Mouse (Mus musculus): ENCODE measurements at regions not wholly inside any gene's neighbourhood (a gene's known extent, or its start where the extent isn't known, plus 50 kb on each side); places are given as distances from the start of the nearest gene placed in this dataset.

GRCm38 (mm10) chr13:83865932-83866685 lies 356.0 kb upstream of the Tmem161b start:
- no peak for TF ChIP-seq POLR2A (IDR thresholded peaks at IDR 0.05; ENCODE audit: control insufficient read depth, extremely low read depth, insufficient read depth, low read length, poor library complexity)
- TF ChIP-seq CTCF (IDR thresholded peaks at IDR 0.05; ENCODE audit: borderline replicate concordance, control insufficient read depth, extremely low read depth, insufficient read depth, low read length, poor library complexity) = no peak
- H3K36me3 ChIP-seq (ENCODE audit: control insufficient read depth, insufficient read depth, low read length) = no peaks in the 10 kb centered on the region
- H3K4me3 ChIP-seq (ENCODE audit: control insufficient read depth, insufficient read depth, low read length) = no peak overlapping the region
- H3K27me3 ChIP-seq (ENCODE audit: control insufficient read depth, insufficient read depth, low read length) = no peaks in the 10 kb centered on the region
- H3K4me1 ChIP-seq (replicated peaks; ENCODE audit: control insufficient read depth, insufficient read depth, low read length) = no peaks in the 10 kb centered on the region
- WGBS = 95% methylated on average over 6 of the region's 6 CpGs
- DNase-seq = no peak
- no peak overlapping the region for H3K27ac ChIP-seq (ENCODE audit: control insufficient read depth, insufficient read depth, low read length)

- Histone ChIP-seq H3K27me3 (ENCODE audit: control insufficient read depth, insufficient read depth, low read length) (no peaks in the 10 kb centered on the region), H3K4me3 (ENCODE audit: control insufficient read depth, insufficient read depth, low read length) (no peak overlapping the region), H3K4me1 (replicated peaks; ENCODE audit: control insufficient read depth, insufficient read depth, low read length) (no peaks in the 10 kb centered on the region), H3K36me3 (ENCODE audit: control insufficient read depth, insufficient read depth, low read length) (no peaks in the 10 kb centered on the region), H3K27ac (ENCODE audit: control insufficient read depth, insufficient read depth, low read length) (no peak overlapping the region)
- DNase-seq = no peak
- TF ChIP-seq POLR2A (IDR thresholded peaks at IDR 0.05; ENCODE audit: control insufficient read depth, extremely low read depth, insufficient read depth, low read length, poor library complexity) (no peak), CTCF (IDR thresholded peaks at IDR 0.05; ENCODE audit: borderline replicate concordance, control insufficient read depth, extremely low read depth, insufficient read depth, low read length, poor library complexity) (no peak)
- 100% methylated on average over 1 of the region's 1 CpGs for WGBS
Observed at GRCm38 (mm10) chr13:83867211-83867610, 354.9 kb upstream of the Tmem161b start.

GRCm38 (mm10) chr13:83867831-83868473 lies 354.1 kb upstream of the Tmem161b start:
- Histone ChIP-seq H3K27ac (ENCODE audit: control insufficient read depth, insufficient read depth, low read length) (no peak overlapping the region), H3K4me3 (ENCODE audit: control insufficient read depth, insufficient read depth, low read length) (no peak overlapping the region), H3K27me3 (ENCODE audit: control insufficient read depth, insufficient read depth, low read length) (no peaks in the 10 kb centered on the region), H3K4me1 (replicated peaks; ENCODE audit: control insufficient read depth, insufficient read depth, low read length) (no peaks in the 10 kb centered on the region), H3K36me3 (ENCODE audit: control insufficient read depth, insufficient read depth, low read length) (no peaks in the 10 kb centered on the region)
- no peak for TF ChIP-seq POLR2A (IDR thresholded peaks at IDR 0.05; ENCODE audit: control insufficient read depth, extremely low read depth, insufficient read depth, low read length, poor library complexity)
- no peak for TF ChIP-seq CTCF (IDR thresholded peaks at IDR 0.05; ENCODE audit: borderline replicate concordance, control insufficient read depth, extremely low read depth, insufficient read depth, low read length, poor library complexity)
- WGBS = 95% methylated on average over 4 of the region's 4 CpGs
- DNase-seq = no peak

GRCm38 (mm10) chr13:83868922-83869321 lies 353.2 kb upstream of the Tmem161b start:
- 26% methylated on average over 4 of the region's 4 CpGs for WGBS
- H3K27me3 ChIP-seq (ENCODE audit: control insufficient read depth, insufficient read depth, low read length) = no peaks in the 10 kb centered on the region
- no peak overlapping the region for H3K27ac ChIP-seq (ENCODE audit: control insufficient read depth, insufficient read depth, low read length)
- no peak for DNase-seq
- TF ChIP-seq POLR2A (IDR thresholded peaks at IDR 0.05; ENCODE audit: control insufficient read depth, extremely low read depth, insufficient read depth, low read length, poor library complexity) (no peak), CTCF (IDR thresholded peaks at IDR 0.05; ENCODE audit: borderline replicate concordance, control insufficient read depth, extremely low read depth, insufficient read depth, low read length, poor library complexity) (no peak)
- no peak overlapping the region for H3K4me3 ChIP-seq (ENCODE audit: control insufficient read depth, insufficient read depth, low read length)
- no peaks in the 10 kb centered on the region for H3K36me3 ChIP-seq (ENCODE audit: control insufficient read depth, insufficient read depth, low read length)
- H3K4me1 ChIP-seq (replicated peaks; ENCODE audit: control insufficient read depth, insufficient read depth, low read length) = no peaks in the 10 kb centered on the region

- no peaks in the 10 kb centered on the region for H3K4me1 ChIP-seq (replicated peaks; ENCODE audit: control insufficient read depth, insufficient read depth, low read length)
- no peak for DNase-seq
- H3K27ac ChIP-seq (ENCODE audit: control insufficient read depth, insufficient read depth, low read length) = no peak overlapping the region
- no peaks in the 10 kb centered on the region for H3K36me3 ChIP-seq (ENCODE audit: control insufficient read depth, insufficient read depth, low read length)
- no peaks in the 10 kb centered on the region for H3K27me3 ChIP-seq (ENCODE audit: control insufficient read depth, insufficient read depth, low read length)
- H3K4me3 ChIP-seq (ENCODE audit: control insufficient read depth, insufficient read depth, low read length) = no peak overlapping the region
- WGBS = 94% methylated on average over 3 of the region's 3 CpGs
- no peak for TF ChIP-seq CTCF (IDR thresholded peaks at IDR 0.05; ENCODE audit: borderline replicate concordance, control insufficient read depth, extremely low read depth, insufficient read depth, low read length, poor library complexity)
- no peak for TF ChIP-seq POLR2A (IDR thresholded peaks at IDR 0.05; ENCODE audit: control insufficient read depth, extremely low read depth, insufficient read depth, low read length, poor library complexity)
Observed at GRCm38 (mm10) chr13:83872143-83872819, 349.8 kb upstream of the Tmem161b start.

- WGBS = 84% methylated on average over 5 of the region's 5 CpGs
- TF ChIP-seq CTCF (IDR thresholded peaks at IDR 0.05; ENCODE audit: borderline replicate concordance, control insufficient read depth, extremely low read depth, insufficient read depth, low read length, poor library complexity) (no peak), POLR2A (IDR thresholded peaks at IDR 0.05; ENCODE audit: control insufficient read depth, extremely low read depth, insufficient read depth, low read length, poor library complexity) (no peak)
- H3K27me3 ChIP-seq (ENCODE audit: control insufficient read depth, insufficient read depth, low read length) = no peaks in the 10 kb centered on the region
- no peaks in the 10 kb centered on the region for H3K36me3 ChIP-seq (ENCODE audit: control insufficient read depth, insufficient read depth, low read length)
- no peak overlapping the region for H3K4me3 ChIP-seq (ENCODE audit: control insufficient read depth, insufficient read depth, low read length)
- no peaks in the 10 kb centered on the region for H3K4me1 ChIP-seq (replicated peaks; ENCODE audit: control insufficient read depth, insufficient read depth, low read length)
- DNase-seq = no peak
- no peak overlapping the region for H3K27ac ChIP-seq (ENCODE audit: control insufficient read depth, insufficient read depth, low read length)
Observed at GRCm38 (mm10) chr13:83872887-83873286, 349.2 kb upstream of the Tmem161b start.
